Mouse (Mus musculus): ENCODE data around the gene Hnrnpul1. TPM values are rescaled to one million over a fixed set of nuclear protein-coding genes. Genes with fewer than 3 reads are reported as not detected.

The Hnrnpul1 gene
- polyA plus RNA-seq, 1 experiment from 2014 or later = 32.4 TPM

DNA sequence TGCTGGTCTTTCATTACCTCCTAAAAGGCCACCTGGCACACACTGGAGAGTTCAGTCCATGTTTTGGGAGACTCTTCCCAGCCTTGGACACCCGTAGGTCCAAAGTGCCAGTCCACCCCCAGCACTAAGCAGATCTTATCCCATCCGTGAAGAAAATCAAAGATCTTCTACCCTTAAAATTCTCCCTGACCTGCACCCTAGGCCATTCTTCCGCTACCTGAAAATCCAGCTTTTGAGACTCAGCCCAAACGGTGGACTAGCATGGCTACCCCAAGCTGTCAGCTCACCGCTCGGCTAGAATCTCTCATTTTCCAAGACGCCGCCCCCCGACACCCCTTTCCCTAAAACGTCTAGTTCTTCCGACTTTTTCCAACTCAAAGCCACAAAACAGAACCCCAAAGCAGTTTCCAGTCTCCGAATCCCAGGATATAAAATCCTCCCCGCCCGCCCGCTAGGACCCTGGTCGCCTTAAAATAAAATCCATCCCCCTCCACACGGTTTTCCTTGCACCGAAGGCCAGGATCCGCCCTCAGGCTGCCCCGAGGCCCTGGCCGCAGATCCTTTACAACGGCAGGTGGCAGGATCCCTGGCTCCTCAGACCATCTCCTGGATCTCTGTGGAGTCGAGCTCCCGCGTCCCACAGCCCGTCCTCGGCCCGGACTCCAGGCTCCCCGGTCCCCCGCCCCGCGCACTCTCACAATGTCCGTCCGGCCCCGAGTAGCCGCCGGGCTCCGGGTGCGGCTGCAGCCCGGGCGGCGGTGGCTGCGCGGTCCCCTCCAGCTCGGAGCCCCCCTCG lies 716 bp downstream of the Hnrnpul1 start:
- Histone ChIP-seq H3K36me3 (ENCODE audit: insufficient read depth, low read length) (peaks cover 16% of the 10 kb centered on the region; the same call in 1 of the 2 replicates), H3K27ac (ENCODE audit: low read length) (peak overlapping the region; percentile 100), H3K4me3 (ENCODE audit: low read depth, low read length) (peak overlapping the region; percentile 97), H3K4me1 (ENCODE audit: insufficient read depth, low read depth, low read length) (peaks cover 17% of the 10 kb centered on the region; the same call in 1 of the 2 replicates), H3K27me3 (replicated peaks; ENCODE audit: insufficient read depth, low read length) (no peaks in the 10 kb centered on the region), H3K9me3 (ENCODE audit: low read length) (no peaks in the 10 kb centered on the region), H3K4me2 (replicated peaks; ENCODE audit: low read depth, low read length) (peak overlapping the region; percentile 72), H3K9ac (replicated peaks; ENCODE audit: low read depth) (peak overlapping the region; percentile 99)
- peak; percentile 6 for ATAC-seq
- TF ChIP-seq CTCF (IDR thresholded peaks at IDR 0.05) (no peak), EP300 (IDR thresholded peaks at IDR 0.05) (no peak)
- peak; percentile 58 for DNase-seq (ENCODE audit: low spot score)
- WGBS = 0% methylated on average over 46 of the region's 46 CpGs

DNA sequence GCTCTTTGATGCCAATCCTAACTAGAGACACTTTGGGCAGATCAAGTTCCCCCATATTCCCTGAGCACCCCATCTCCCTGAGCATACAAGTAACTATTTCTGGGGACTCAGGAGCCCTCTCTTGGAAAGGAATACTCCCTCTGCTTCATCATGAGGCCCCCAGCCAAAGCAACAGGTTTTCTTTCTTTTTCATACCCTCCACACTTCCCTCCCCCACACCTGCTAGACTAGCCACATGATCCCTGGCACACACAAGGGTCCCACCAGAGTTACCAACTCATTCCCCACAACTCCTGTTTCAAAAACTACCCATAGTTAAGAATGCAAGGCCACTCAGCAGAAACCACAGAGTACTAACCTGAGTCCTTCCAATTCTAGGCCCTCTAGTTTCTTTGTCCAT lies 1.5 kb downstream of the Hnrnpul1 start:
- H3K4me1 ChIP-seq (ENCODE audit: insufficient read depth, low read depth, low read length) = peaks cover 17% of the 10 kb centered on the region; the same call in 1 of the 2 replicates
- peaks cover 23% of the 10 kb centered on the region for H3K36me3 ChIP-seq (ENCODE audit: insufficient read depth, low read length)
- H3K27ac ChIP-seq (ENCODE audit: low read length) = no peak overlapping the region
- H3K9me3 ChIP-seq (ENCODE audit: low read length) = no peaks in the 10 kb centered on the region
- peak overlapping the region; percentile 99 for H3K9ac ChIP-seq (replicated peaks; ENCODE audit: low read depth)
- H3K4me2 ChIP-seq (replicated peaks; ENCODE audit: low read depth, low read length) = peak overlapping the region; percentile 72
- DNase-seq (ENCODE audit: low spot score) = no peak
- peak overlapping the region; percentile 97; the same call in 1 of the 2 replicates for H3K4me3 ChIP-seq (ENCODE audit: low read depth, low read length)
- no peaks in the 10 kb centered on the region for H3K27me3 ChIP-seq (replicated peaks; ENCODE audit: insufficient read depth, low read length)
- ATAC-seq = no peak
- no peak for TF ChIP-seq EP300 (IDR thresholded peaks at IDR 0.05)
- TF ChIP-seq CTCF (IDR thresholded peaks at IDR 0.05) = no peak

DNA sequence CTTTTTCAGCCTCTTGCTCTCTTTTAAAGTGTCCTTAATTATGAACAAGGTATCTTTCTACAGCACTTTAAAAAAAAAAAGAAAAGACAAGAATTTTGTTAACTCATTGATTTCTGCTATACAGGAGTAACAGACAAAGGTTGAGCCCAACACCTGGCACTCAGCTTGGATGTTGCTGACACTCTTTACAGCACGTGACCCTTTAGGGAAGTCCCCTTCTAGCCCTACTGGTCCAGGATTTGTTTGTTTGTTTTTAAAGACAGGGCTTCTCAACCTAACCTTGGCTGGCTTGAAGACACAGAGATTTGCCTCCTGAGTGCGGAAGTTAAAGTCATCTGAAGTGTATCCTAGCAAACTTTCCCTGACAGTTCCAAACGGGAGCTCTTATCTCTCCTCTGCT lies 7.7 kb downstream of the Hnrnpul1 start:
- no peak overlapping the region for H3K4me3 ChIP-seq (ENCODE audit: low read depth, low read length)
- ATAC-seq = no peak
- no peak for TF ChIP-seq CTCF (IDR thresholded peaks at IDR 0.05)
- no peak for TF ChIP-seq EP300 (IDR thresholded peaks at IDR 0.05)
- no peaks in the 10 kb centered on the region for H3K27me3 ChIP-seq (replicated peaks; ENCODE audit: insufficient read depth, low read length)
- WGBS = 55% methylated on average over 3 of the region's 3 CpGs
- no peak for DNase-seq (ENCODE audit: low spot score)
- no peak overlapping the region for H3K4me2 ChIP-seq (replicated peaks; ENCODE audit: low read depth, low read length)
- peaks cover 77% of the 10 kb centered on the region for H3K36me3 ChIP-seq (ENCODE audit: insufficient read depth, low read length)
- no peaks in the 10 kb centered on the region for H3K4me1 ChIP-seq (ENCODE audit: insufficient read depth, low read depth, low read length)
- no peak overlapping the region for H3K9ac ChIP-seq (replicated peaks; ENCODE audit: low read depth)
- H3K27ac ChIP-seq (ENCODE audit: low read length) = no peak overlapping the region
- no peaks in the 10 kb centered on the region for H3K9me3 ChIP-seq (ENCODE audit: low read length)

DNA sequence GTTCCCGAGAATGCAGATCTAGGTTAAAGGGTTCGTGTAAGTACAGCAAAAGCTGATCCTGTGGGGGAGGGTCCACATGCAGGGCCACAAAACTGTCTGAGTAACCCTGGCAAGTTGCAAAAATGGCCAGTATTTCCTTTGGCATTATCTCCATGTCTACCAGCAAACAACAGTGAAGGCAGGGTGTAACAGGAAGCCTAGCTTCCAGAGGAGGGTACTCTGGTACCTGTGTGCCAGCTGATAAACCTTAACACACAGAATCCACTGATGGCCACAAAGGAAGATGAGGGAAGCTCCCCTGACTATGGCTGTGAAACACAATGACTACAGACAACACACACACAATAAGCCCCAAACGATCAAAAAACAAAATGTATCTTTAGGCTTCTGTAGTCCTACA lies 16.3 kb downstream of the Hnrnpul1 start:
- H3K4me1 ChIP-seq (ENCODE audit: insufficient read depth, low read depth, low read length) = no peaks in the 10 kb centered on the region
- peaks cover 62% of the 10 kb centered on the region for H3K36me3 ChIP-seq (ENCODE audit: insufficient read depth, low read length)
- no peak overlapping the region for H3K4me2 ChIP-seq (replicated peaks; ENCODE audit: low read depth, low read length)
- H3K27me3 ChIP-seq (replicated peaks; ENCODE audit: insufficient read depth, low read length) = no peaks in the 10 kb centered on the region
- no peak for TF ChIP-seq EP300 (IDR thresholded peaks at IDR 0.05)
- TF ChIP-seq CTCF (IDR thresholded peaks at IDR 0.05) = no peak
- no peak for DNase-seq (ENCODE audit: low spot score)
- H3K9ac ChIP-seq (replicated peaks; ENCODE audit: low read depth) = no peak overlapping the region
- no peak overlapping the region for H3K4me3 ChIP-seq (ENCODE audit: low read depth, low read length)
- no peaks in the 10 kb centered on the region for H3K9me3 ChIP-seq (ENCODE audit: low read length)
- no peak overlapping the region for H3K27ac ChIP-seq (ENCODE audit: low read length)
- no peak for ATAC-seq
- WGBS = 82% methylated on average over 3 of the region's 3 CpGs

DNA sequence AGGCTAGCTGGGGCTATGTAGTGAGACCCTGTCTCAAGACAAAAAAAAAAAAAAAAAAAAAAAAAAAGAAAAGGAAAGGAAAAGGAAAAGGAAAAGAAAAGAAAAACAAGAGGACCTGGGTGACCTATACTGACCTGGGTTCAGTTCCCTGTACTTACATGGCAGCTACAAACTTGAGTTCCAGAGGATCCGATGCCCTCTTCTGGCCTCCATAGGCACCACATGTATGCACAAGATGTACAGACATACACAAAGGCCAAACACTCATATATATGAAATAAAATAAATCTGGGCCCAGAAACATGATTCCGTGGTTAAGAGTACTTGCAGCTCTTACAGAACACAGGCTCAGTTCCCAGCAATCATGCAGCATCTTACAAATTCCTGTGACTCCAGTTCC lies 17.6 kb downstream of the Hnrnpul1 start:
- H3K4me1 ChIP-seq (ENCODE audit: insufficient read depth, low read depth, low read length) = no peaks in the 10 kb centered on the region
- peaks cover 61% of the 10 kb centered on the region for H3K36me3 ChIP-seq (ENCODE audit: insufficient read depth, low read length)
- no peaks in the 10 kb centered on the region for H3K9me3 ChIP-seq (ENCODE audit: low read length)
- H3K27me3 ChIP-seq (replicated peaks; ENCODE audit: insufficient read depth, low read length) = no peaks in the 10 kb centered on the region
- 92% methylated on average over 2 of the region's 2 CpGs for WGBS
- no peak overlapping the region for H3K4me3 ChIP-seq (ENCODE audit: low read depth, low read length)
- DNase-seq (ENCODE audit: low spot score) (no peak), ATAC-seq (no peak)
- no peak overlapping the region for H3K9ac ChIP-seq (replicated peaks; ENCODE audit: low read depth)
- TF ChIP-seq CTCF (IDR thresholded peaks at IDR 0.05) (peak; percentile 37; the same call in 1 of the 2 replicates), EP300 (IDR thresholded peaks at IDR 0.05) (no peak)
- H3K4me2 ChIP-seq (replicated peaks; ENCODE audit: low read depth, low read length) = no peak overlapping the region
- no peak overlapping the region for H3K27ac ChIP-seq (ENCODE audit: low read length)

DNA sequence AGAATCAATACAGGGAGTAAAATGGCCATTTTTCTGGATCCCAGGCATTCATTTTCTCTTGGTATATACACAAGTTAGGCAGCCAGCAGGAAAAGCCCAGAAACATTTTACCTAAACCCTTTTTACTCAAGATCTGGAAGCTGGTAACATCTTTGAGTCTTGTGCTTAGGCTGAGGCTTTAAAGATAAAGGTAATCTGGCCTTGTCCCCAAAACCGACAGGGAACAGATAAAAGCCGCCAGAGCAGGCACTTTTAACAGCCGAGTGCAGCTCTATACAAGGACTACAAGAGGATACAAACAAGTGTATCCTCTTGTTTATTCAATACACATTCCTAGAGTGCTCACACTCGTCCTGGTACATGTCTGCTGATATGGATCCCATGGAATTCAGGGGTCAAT lies 19.6 kb downstream of the Hnrnpul1 start:
- H3K4me2 ChIP-seq (replicated peaks; ENCODE audit: low read depth, low read length) = no peak overlapping the region
- no peak overlapping the region for H3K9ac ChIP-seq (replicated peaks; ENCODE audit: low read depth)
- no peak for TF ChIP-seq CTCF (IDR thresholded peaks at IDR 0.05)
- TF ChIP-seq EP300 (IDR thresholded peaks at IDR 0.05) = no peak
- peaks cover 57% of the 10 kb centered on the region for H3K36me3 ChIP-seq (ENCODE audit: insufficient read depth, low read length)
- H3K4me3 ChIP-seq (ENCODE audit: low read depth, low read length) = no peak overlapping the region
- DNase-seq (ENCODE audit: low spot score) (no peak), ATAC-seq (no peak)
- H3K9me3 ChIP-seq (ENCODE audit: low read length) = no peaks in the 10 kb centered on the region
- H3K4me1 ChIP-seq (ENCODE audit: insufficient read depth, low read depth, low read length) = no peaks in the 10 kb centered on the region
- H3K27me3 ChIP-seq (replicated peaks; ENCODE audit: insufficient read depth, low read length) = no peaks in the 10 kb centered on the region
- no peak overlapping the region for H3K27ac ChIP-seq (ENCODE audit: low read length)
- WGBS = 45% methylated on average over 4 of the region's 4 CpGs

Measured in lung, postnatal 0 days (tissue).